Mouse (Mus musculus): ENCODE measurements around the gene Nkg7. TPM values are rescaled to one million over a fixed set of nuclear protein-coding genes. Genes with fewer than 3 reads are reported as not detected.

Gene Nkg7
- polyA plus RNA-seq, 1 experiment from 2014 or later: not detected

DNA sequence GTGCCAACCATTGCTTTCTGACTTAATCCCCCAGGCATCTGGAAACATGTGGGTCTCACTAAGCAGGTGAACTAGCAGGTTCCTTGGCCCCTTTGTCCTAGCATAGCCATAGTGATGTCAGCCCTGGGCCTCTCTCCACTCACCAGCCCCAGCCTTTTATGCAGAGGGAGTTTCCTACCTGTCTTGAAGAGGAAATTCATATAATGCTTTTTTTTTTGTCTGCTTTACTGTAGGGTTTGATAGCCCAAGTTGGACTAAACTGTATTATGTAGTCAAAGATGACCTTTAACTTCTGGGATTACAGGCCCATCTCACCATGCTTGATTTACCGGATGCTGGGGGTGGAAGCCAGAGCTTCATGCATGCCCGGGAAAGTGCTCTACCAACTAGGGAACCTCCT, 12.9 kb downstream of the Nkg7 start:
- Histone ChIP-seq H3K9ac (no peak overlapping the region), H3K4me1 (peaks cover 3% of the 10 kb centered on the region), H3K4me2 (no peak overlapping the region), H3K4me3 (no peak overlapping the region), H3K36me3 (ENCODE audit: poor library complexity, severe bottlenecking) (peaks cover 21% of the 10 kb centered on the region), H3K9me3 (replicated peaks) (no peaks in the 10 kb centered on the region), H3K27ac (no peak overlapping the region), H3K27me3 (no peaks in the 10 kb centered on the region)
- ATAC-seq: no peak
- 98% methylated on average over 2 of the region's 2 CpGs for WGBS

GRCm38 (mm10) chr7:43451726-43452125, 14.9 kb downstream of the Nkg7 start:
- no peaks in the 10 kb centered on the region for H3K27me3 ChIP-seq
- no peak overlapping the region for H3K9ac ChIP-seq
- peaks cover 39% of the 10 kb centered on the region for H3K36me3 ChIP-seq (ENCODE audit: poor library complexity, severe bottlenecking)
- no peak for ATAC-seq
- no peak overlapping the region for H3K4me2 ChIP-seq
- no peak overlapping the region for H3K27ac ChIP-seq
- no peaks in the 10 kb centered on the region for H3K9me3 ChIP-seq (replicated peaks)
- H3K4me3 ChIP-seq: no peak overlapping the region
- H3K4me1 ChIP-seq: no peaks in the 10 kb centered on the region
- 95% methylated on average over 11 of the region's 11 CpGs for WGBS

DNA sequence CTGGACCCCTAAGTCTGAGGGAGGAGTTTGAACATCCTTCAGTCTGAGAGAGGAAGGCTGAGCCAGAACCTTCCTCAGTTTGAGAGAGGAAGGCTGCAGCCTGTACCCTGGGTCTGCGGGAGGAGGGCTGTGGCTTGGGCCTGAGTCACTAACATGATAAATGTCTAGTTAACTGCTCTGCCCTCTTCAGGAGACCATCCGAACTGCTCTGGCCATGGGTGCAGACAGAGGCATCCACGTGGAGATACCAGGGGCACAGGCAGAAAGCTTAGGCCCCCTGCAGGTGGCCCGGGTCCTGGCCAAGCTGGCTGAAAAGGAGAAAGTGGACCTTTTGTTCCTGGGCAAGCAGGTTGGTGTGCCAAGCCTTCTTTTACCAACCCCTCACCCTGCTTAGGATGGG, 15.7 kb downstream of the Nkg7 start:
- no peak overlapping the region for H3K9ac ChIP-seq
- H3K4me3 ChIP-seq: no peak overlapping the region
- 33% methylated on average over 4 of the region's 4 CpGs for WGBS
- H3K4me1 ChIP-seq: no peaks in the 10 kb centered on the region
- H3K4me2 ChIP-seq: no peak overlapping the region
- no peak for ATAC-seq
- no peaks in the 10 kb centered on the region for H3K27me3 ChIP-seq
- H3K36me3 ChIP-seq (ENCODE audit: poor library complexity, severe bottlenecking): peaks cover 47% of the 10 kb centered on the region
- no peaks in the 10 kb centered on the region for H3K9me3 ChIP-seq (replicated peaks)
- no peak overlapping the region for H3K27ac ChIP-seq

DNA sequence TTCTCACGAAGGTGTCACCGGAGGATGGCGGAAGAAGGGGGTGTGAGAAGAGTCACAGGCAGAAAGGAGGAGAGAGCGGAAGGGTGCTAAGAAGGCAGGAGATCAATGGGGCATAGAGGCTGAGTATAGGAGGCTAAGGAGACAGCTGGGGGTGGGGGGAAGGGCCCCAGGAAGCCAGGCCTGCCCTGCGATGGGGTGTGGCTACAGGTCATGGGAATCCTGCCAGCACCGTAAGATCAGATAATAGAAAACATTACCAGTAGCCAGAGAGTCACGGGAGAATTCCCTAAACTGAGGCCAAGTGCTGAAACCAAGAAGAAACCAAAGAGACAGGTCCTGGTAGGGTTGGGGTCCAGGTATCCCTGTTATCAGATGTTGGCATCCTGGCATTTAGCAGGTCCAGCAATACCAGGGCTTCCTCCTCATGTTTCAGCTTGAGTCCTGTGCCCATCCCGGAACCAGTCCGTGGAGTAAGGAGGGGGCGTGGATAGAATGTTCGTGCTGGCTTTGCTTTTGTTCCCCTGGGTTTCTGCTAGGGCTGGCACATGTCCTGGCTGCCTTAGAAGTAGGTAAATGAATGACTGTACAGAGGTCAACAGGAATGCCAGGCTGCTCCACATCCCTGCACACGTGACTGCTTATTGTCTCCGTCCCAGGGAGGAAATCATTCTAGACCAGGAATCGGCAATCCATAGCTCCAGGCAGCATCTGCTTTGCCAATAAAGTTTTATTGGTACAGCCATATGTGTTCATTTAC, 16.9 kb downstream of the Nkg7 start:
- H3K4me3 ChIP-seq: no peak overlapping the region
- peaks cover 52% of the 10 kb centered on the region for H3K36me3 ChIP-seq (ENCODE audit: poor library complexity, severe bottlenecking)

DNA sequence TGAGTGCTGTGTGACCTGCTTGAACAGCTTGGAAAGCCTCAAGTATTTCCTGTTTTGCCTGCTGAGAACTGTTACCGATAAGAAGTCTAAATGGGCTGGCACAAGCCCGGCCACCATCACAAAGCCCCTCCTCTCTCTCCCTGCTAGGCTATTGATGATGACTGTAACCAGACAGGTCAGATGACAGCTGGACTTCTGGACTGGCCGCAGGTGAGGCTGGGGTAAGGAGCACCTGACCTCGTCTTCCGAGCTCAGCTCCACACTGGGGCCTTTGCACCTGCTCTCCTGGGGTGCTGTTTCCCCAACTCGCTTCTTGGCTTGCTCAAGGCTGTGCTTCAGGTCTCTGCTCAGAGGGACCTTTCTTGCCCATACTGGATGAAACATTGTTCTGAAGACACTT, 17.5 kb downstream of the Nkg7 start:
- Histone ChIP-seq H3K9ac (no peak overlapping the region), H3K4me2 (no peak overlapping the region), H3K4me3 (no peak overlapping the region), H3K9me3 (replicated peaks) (no peaks in the 10 kb centered on the region), H3K27me3 (no peaks in the 10 kb centered on the region), H3K4me1 (no peaks in the 10 kb centered on the region), H3K36me3 (ENCODE audit: poor library complexity, severe bottlenecking) (peaks cover 52% of the 10 kb centered on the region), H3K27ac (no peak overlapping the region)
- 94% methylated on average over 6 of the region's 6 CpGs for WGBS
- no peak for ATAC-seq

More for the DNA sequence above, 16.9 kb downstream of the Nkg7 start:
- Histone ChIP-seq H3K4me1 (no peaks in the 10 kb centered on the region), H3K27ac (no peak overlapping the region), H3K4me2 (no peak overlapping the region), H3K27me3 (no peaks in the 10 kb centered on the region), H3K9me3 (replicated peaks) (no peaks in the 10 kb centered on the region), H3K9ac (no peak overlapping the region)
- no peak for ATAC-seq
- WGBS: 90% methylated on average over 14 of the region's 14 CpGs

- H3K4me3 ChIP-seq: no peak within 1 kb of the TSS
- no peak within 1 kb of the TSS for H3K9ac ChIP-seq
- H3K4me2 ChIP-seq: no peak within 1 kb of the TSS
- no peaks in the 10 kb centered on the region for H3K9me3 ChIP-seq (replicated peaks)
- ATAC-seq: no peak
- 77% methylated on average over 4 of the region's 4 CpGs for WGBS
- H3K36me3 ChIP-seq (ENCODE audit: poor library complexity, severe bottlenecking): peaks cover 3% of the 10 kb centered on the region
- H3K27me3 ChIP-seq: peaks cover 28% of the 10 kb centered on the region
- no peak within 1 kb of the TSS for H3K27ac ChIP-seq
- peaks cover 18% of the 10 kb centered on the region for H3K4me1 ChIP-seq
Observed at GRCm38 (mm10) chr7:43462851-43463250, 26.0 kb downstream of the Nkg7 start, which contains the start of gene Vsig10l. Gene Vsig10l (plus strand): TSS chr7:43463151.

DNA sequence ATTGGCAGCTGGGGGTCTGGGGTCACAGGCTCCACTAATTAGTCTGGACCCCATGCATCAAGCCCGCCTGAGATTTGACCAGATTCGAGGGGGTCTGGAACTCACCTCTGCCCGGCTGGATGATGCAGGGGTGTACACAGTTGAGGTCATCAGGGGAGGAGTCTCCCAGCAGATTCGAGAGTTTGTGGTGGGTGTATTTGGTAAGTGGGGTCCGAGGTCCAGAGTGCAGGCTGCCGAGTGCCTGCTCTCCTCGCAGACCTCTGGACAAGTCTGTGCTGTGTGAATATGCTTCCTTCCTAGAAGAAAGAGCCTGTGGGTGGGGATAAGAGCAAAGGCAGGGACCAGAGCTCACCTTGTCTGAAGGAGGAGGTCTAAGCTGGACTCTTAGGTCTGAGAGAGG, 27.1 kb downstream of the Nkg7 start:
- no peak overlapping the region for H3K9ac ChIP-seq
- H3K9me3 ChIP-seq (replicated peaks): no peaks in the 10 kb centered on the region
- WGBS: 82% methylated on average over 7 of the region's 7 CpGs
- no peaks in the 10 kb centered on the region for H3K36me3 ChIP-seq (ENCODE audit: poor library complexity, severe bottlenecking)
- no peak overlapping the region for H3K4me2 ChIP-seq
- ATAC-seq: no peak
- H3K4me1 ChIP-seq: peaks cover 18% of the 10 kb centered on the region
- peaks cover 29% of the 10 kb centered on the region for H3K27me3 ChIP-seq
- no peak overlapping the region for H3K27ac ChIP-seq
- H3K4me3 ChIP-seq: no peak overlapping the region

GRCm38 (mm10) chr7:43464864-43465343, 28.0 kb downstream of the Nkg7 start:
- peak overlapping the region; percentile 53 for H3K9ac ChIP-seq
- 6% methylated on average over 35 of the region's 35 CpGs for WGBS
- peak overlapping the region; percentile 45 for H3K4me3 ChIP-seq
- H3K27me3 ChIP-seq: peaks cover 29% of the 10 kb centered on the region
- peak; percentile 14 for ATAC-seq
- no peaks in the 10 kb centered on the region for H3K9me3 ChIP-seq (replicated peaks)
- no peaks in the 10 kb centered on the region for H3K36me3 ChIP-seq (ENCODE audit: poor library complexity, severe bottlenecking)
- H3K27ac ChIP-seq: no peak overlapping the region
- H3K4me1 ChIP-seq: peaks cover 18% of the 10 kb centered on the region
- H3K4me2 ChIP-seq: peak overlapping the region; percentile 81

DNA sequence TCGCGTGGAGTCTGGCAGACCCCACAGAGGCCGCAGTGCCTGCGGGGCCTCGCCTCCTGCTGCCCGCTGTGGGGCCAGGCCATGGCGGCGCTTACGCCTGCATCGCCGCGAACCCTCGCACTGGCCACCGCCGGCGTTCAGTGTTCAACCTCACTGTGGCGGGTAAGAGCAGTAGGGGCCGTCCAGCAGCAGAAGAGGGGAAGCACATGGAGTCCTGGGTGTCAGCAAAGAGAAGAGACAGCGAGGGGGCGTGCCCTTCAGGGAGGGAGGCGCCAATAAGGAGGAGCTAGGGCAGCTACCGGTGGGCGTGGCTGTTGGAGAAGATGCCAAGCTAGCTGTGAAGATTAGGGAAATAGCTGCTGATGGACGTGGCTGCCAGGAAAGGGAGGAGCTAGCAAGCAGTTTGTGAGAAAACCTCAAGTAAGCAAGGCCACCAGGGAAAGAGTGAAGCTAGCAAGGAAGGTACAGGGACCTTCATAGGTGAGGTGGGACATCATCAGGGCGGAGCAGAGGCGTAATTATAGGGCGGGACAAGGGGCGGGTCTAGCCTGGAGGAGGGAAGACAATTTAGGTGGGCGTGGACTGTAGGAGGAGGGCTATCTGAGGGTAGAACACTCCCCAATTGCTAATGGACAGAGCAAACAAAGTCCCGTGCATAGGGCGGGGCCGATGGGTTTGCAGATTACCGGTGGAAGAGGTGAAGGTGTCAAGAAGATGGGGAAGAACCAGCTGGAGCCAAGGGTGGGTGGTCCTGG, 28.6 kb downstream of the Nkg7 start:
- H3K4me1 ChIP-seq: peaks cover 18% of the 10 kb centered on the region
- H3K27me3 ChIP-seq: peaks cover 29% of the 10 kb centered on the region
- peak overlapping the region; percentile 58 for H3K9ac ChIP-seq
- peak overlapping the region; percentile 81 for H3K4me2 ChIP-seq
- peak overlapping the region; percentile 45 for H3K4me3 ChIP-seq
- no peaks in the 10 kb centered on the region for H3K9me3 ChIP-seq (replicated peaks)
- H3K27ac ChIP-seq: no peak overlapping the region
- under 1% methylated on average over 33 of the region's 33 CpGs for WGBS
- peak; percentile 85 for ATAC-seq
- no peaks in the 10 kb centered on the region for H3K36me3 ChIP-seq (ENCODE audit: poor library complexity, severe bottlenecking)

DNA sequence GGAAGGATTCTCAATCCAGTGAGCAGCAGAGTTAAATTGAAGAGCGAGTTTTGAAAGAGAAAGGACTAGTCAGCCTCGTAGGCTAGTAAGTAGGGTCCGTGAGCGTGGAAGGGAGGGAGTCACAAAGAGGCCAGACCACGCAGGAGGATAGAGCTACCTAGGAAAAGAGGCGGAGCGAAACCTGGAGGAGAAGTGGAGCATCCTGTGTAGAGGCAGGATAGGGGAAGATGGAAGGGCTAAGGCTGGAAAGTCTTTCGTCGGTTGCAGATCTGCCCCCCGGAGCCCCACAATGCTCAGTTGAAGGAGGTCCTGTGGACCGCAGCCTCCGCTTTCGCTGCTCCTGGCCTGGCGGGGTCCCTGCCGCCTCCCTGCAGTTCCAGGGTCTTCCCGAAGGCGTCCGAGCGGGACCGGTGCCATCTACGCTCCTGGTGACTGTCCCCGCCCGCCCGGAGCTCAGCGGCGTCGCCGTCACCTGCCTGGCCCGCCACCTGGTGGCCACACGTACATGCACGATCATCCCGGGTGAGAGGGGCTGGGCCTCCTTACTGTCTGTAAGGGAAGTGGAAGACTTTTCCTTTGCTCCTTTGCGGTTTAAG, 29.3 kb downstream of the Nkg7 start:
- peaks cover 29% of the 10 kb centered on the region for H3K27me3 ChIP-seq
- H3K9ac ChIP-seq: peak overlapping the region; percentile 58
- no peaks in the 10 kb centered on the region for H3K36me3 ChIP-seq (ENCODE audit: poor library complexity, severe bottlenecking)
- peak overlapping the region; percentile 81 for H3K4me2 ChIP-seq
- H3K4me3 ChIP-seq: peak overlapping the region; percentile 45
- H3K9me3 ChIP-seq (replicated peaks): no peaks in the 10 kb centered on the region
- WGBS: 2% methylated on average over 33 of the region's 33 CpGs
- peaks cover 18% of the 10 kb centered on the region for H3K4me1 ChIP-seq
- ATAC-seq: peak; percentile 63
- no peak overlapping the region for H3K27ac ChIP-seq

- WGBS: 39% methylated on average over 8 of the region's 8 CpGs
- no peak overlapping the region for H3K27ac ChIP-seq
- H3K4me2 ChIP-seq: no peak overlapping the region
- no peak for ATAC-seq
- H3K4me1 ChIP-seq: peaks cover 10% of the 10 kb centered on the region
- H3K4me3 ChIP-seq: no peak overlapping the region
- peaks cover 11% of the 10 kb centered on the region; the same call in 1 of the 2 replicates for H3K27me3 ChIP-seq
- H3K9me3 ChIP-seq (replicated peaks): no peaks in the 10 kb centered on the region
- no peak overlapping the region for H3K9ac ChIP-seq
- H3K36me3 ChIP-seq (ENCODE audit: poor library complexity, severe bottlenecking): peaks cover 23% of the 10 kb centered on the region
Observed at GRCm38 (mm10) chr7:43470373-43470772, 33.5 kb downstream of the Nkg7 start.

GRCm38 (mm10) chr7:43475706-43476105, 38.8 kb downstream of the Nkg7 start:
- Histone ChIP-seq H3K4me3 (no peak overlapping the region), H3K27me3 (peaks cover 32% of the 10 kb centered on the region), H3K9ac (no peak overlapping the region), H3K4me1 (peaks cover 20% of the 10 kb centered on the region), H3K27ac (no peak overlapping the region), H3K36me3 (ENCODE audit: poor library complexity, severe bottlenecking) (peaks cover 39% of the 10 kb centered on the region), H3K4me2 (no peak overlapping the region), H3K9me3 (replicated peaks) (no peaks in the 10 kb centered on the region)
- no peak for ATAC-seq
- WGBS: 14% methylated on average over 23 of the region's 23 CpGs
